Mouse (Mus musculus) small intestine, adult 2 months (tissue): ENCODE results near the gene Sdhaf1. TPM values are rescaled to one million over a fixed set of nuclear protein-coding genes. Genes with fewer than 3 reads are reported as not detected.

Source experiments
- H3K27ac ChIP-seq: fragments of 200-500 bp; 2 replicates; pipeline ENCODE4 v1.5.1; 2012; ENCODE audit warnings: low read depth, low read length, control low read depth, inconsistent platforms; ENCODE audit not compliant: insufficient read depth
- H3K27me3 ChIP-seq: fragments of 200-500 bp; 2 replicates; pipeline ENCODE4 v1.6.1; 2012; ENCODE audit warnings: mild to moderate bottlenecking, moderate library complexity, low read length, inconsistent platforms; ENCODE audit not compliant: control insufficient read depth, insufficient read depth
- H3K36me3 ChIP-seq: fragments of 200-500 bp; 2 replicates; pipeline ENCODE4 v1.6.1; 2012; ENCODE audit warnings: mild to moderate bottlenecking, low read length, control low read depth, inconsistent platforms; ENCODE audit not compliant: control insufficient read depth, insufficient read depth
- H3K4me1 ChIP-seq: fragments of 200-500 bp; 2 replicates; pipeline ENCODE4 v1.6.1; 2012; ENCODE audit warnings: low read length, inconsistent platforms, mixed read lengths; ENCODE audit not compliant: control insufficient read depth, insufficient read depth, insufficient read length
- H3K4me3 ChIP-seq: fragments of 200-500 bp; 2 replicates; pipeline ENCODE4 v1.5.1; 2012; ENCODE audit warnings: low read depth, mild to moderate bottlenecking, control low read depth, inconsistent platforms, low read length, moderate library complexity
- CTCF ChIP-seq: fragments of 200-500 bp; IDR thresholded peaks from 2 replicates; pipeline ENCODE4 v1.5.1; 2012; ENCODE audit warnings: low read depth, mild to moderate bottlenecking, control low read depth, inconsistent platforms, low read length, moderate library complexity, mixed read lengths; ENCODE audit not compliant: insufficient replicate concordance, insufficient read length; ENCODE audit errors: extremely low read depth
- POLR2A ChIP-seq: fragments of 200-500 bp; IDR thresholded peaks from 2 replicates; pipeline ENCODE4 v1.6.1; 2012; ENCODE audit warnings: low read depth, mild to moderate bottlenecking, control low read depth, inconsistent platforms, low read length, moderate library complexity
- WGBS: fragments of 180-500 bp; shearing (Covaris S2); methylation state at CpG from one replicate; pipeline ENCODE4 v1.1.7; 2018; 5-methylcytosine and 5-hydroxymethylcytosine counted together
- polyA plus RNA-seq: library from polyadenylated mRNA; depleted of rRNA; stranded (reverse); fragments of >200 nt; gene quantifications from 2 replicates; pipeline ENCODE4 v1.2.3, GENCODE M21; 2012

The Sdhaf1 gene
- polyA plus RNA-seq, 1 experiment = 23.4 TPM

- Histone ChIP-seq H3K36me3 (peaks cover 4% of the 10 kb centered on the region; the same call in 1 of the 2 replicates), H3K4me3 (peak within 1 kb of the TSS; percentile 78), H3K27ac (peak within 1 kb of the TSS; percentile 31), H3K27me3 (no peaks in the 10 kb centered on the region), H3K4me1 (peaks cover 13% of the 10 kb centered on the region)
- WGBS = 6% methylated on average over 27 of the region's 27 CpGs
- TF ChIP-seq POLR2A (peak; percentile 58; the same call in 1 of the 2 replicates), CTCF (peak; percentile 14; the same call in 1 of the 2 replicates)
Measured at GRCm38 (mm10) chr7:30308076-30309005, 15.4 kb downstream of the Sdhaf1 start, which contains the start of gene Alkbh6. TSS of gene Alkbh6 (plus strand) at chr7:30308717.

GRCm38 (mm10) chr7:30306083-30306779 is 17.5 kb downstream of the Sdhaf1 start:
- Histone ChIP-seq H3K27me3 (no peaks in the 10 kb centered on the region), H3K4me3 (no peak overlapping the region), H3K27ac (no peak overlapping the region), H3K36me3 (no peaks in the 10 kb centered on the region), H3K4me1 (peaks cover 13% of the 10 kb centered on the region)
- 82% methylated on average over 16 of the region's 16 CpGs for whole genome bisulfite sequencing
- no peak for TF ChIP-seq POLR2A
- no peak for TF ChIP-seq CTCF

DNA sequence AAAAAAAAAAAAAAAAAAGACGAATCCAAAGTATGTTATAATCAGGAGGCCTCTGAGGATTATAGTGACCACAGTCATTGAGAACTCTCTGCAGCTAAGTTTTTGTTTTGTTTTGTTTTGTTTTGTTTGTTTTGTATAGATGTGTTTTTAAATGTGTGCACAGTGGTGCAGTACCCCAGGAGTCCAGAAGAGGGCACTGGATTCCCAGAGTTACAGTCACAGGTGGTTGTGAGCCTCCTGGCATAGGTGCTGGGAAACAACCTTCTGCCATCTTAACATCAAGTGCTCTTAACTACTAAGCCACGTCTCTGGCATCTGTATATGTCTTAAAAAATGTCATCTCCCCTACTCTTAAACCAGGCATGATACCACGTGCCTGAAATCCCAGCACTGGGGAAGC is 22.8 kb downstream of the Sdhaf1 start:
- TF ChIP-seq CTCF (peak; percentile 69; the same call in 1 of the 2 replicates), POLR2A (no peak)
- no peak overlapping the region for H3K4me3 ChIP-seq
- no peaks in the 10 kb centered on the region for H3K27me3 ChIP-seq
- H3K27ac ChIP-seq = no peak overlapping the region
- no peaks in the 10 kb centered on the region for H3K4me1 ChIP-seq
- 41% methylated on average over 3 of the region's 3 CpGs for WGBS
- H3K36me3 ChIP-seq = no peaks in the 10 kb centered on the region

DNA sequence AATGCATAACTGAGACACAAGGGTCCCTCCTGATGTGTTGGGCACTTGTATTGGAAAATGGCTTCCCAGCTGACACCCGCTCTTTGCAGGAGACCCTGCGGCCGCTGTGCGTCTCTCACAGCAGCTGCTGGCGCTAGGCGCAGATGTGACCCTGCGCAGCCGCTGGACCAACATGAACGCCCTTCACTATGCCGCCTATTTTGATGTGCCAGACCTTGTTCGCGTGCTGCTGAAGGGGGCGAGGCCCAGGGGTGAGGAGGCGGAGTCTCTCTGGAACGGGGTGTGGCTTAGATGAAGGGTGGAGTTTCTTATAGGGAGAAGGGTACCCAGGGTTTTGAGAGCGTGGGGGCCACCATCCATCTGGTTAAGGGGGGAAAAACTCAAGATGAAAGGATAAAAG is 26.4 kb downstream of the Sdhaf1 start:
- WGBS = 80% methylated on average over 16 of the region's 16 CpGs
- Histone ChIP-seq H3K4me3 (no peak overlapping the region), H3K27ac (no peak overlapping the region), H3K4me1 (no peaks in the 10 kb centered on the region), H3K36me3 (no peaks in the 10 kb centered on the region), H3K27me3 (no peaks in the 10 kb centered on the region)
- TF ChIP-seq POLR2A (no peak), CTCF (no peak)

DNA sequence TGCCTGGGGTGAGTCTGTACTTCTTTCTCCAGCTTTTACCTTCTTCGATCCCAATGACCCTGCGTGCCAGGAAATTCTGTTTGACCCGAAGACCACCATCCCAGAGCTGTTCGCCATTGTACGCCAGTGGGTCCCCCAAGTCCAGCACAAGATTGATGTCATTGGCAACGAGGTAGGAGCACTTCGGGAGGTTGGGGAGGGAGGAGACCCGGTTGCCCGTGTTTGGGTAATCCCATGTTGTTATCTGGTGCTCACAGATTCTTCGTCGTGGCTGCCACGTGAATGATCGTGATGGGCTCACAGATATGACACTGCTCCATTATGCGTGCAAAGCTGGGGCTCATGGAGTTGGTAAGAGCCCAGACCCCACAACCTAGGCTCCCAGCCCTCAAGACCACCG is 26.9 kb downstream of the Sdhaf1 start:
- Histone ChIP-seq H3K27ac (no peak overlapping the region), H3K27me3 (peaks cover under 1% of the 10 kb centered on the region; the same call in 1 of the 2 replicates), H3K36me3 (no peaks in the 10 kb centered on the region), H3K4me3 (no peak overlapping the region), H3K4me1 (no peaks in the 10 kb centered on the region)
- 87% methylated on average over 15 of the region's 15 CpGs for WGBS
- TF ChIP-seq POLR2A (no peak), CTCF (no peak)

DNA sequence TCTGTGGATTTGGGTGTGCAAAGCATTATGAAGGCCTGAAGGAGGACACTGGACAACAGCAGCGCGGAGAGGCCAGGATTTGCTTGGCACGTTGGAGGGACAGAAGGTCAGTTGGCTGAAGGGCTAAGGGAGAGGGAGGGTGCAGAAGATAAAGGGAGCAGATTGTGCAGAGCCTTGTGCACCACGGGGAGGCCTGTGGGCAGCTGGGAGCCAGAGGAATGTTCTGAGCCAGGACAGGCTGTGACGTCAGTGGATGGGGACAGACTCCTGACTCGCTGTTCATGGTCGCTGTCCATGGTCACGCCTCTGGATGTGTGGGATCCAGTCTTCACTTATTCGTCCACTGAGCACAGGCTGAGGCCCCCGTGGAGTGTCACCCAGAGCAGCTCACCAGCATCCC is 28.6 kb downstream of the Sdhaf1 start:
- H3K4me3 ChIP-seq = no peak overlapping the region
- H3K27ac ChIP-seq = no peak overlapping the region
- no peaks in the 10 kb centered on the region for H3K36me3 ChIP-seq
- WGBS = 36% methylated on average over 10 of the region's 10 CpGs
- H3K4me1 ChIP-seq = no peaks in the 10 kb centered on the region
- no peak for TF ChIP-seq CTCF
- no peak for TF ChIP-seq POLR2A
- peaks cover 6% of the 10 kb centered on the region; the same call in 1 of the 2 replicates for H3K27me3 ChIP-seq

GRCm38 (mm10) chr7:30294296-30294695 is 29.4 kb downstream of the Sdhaf1 start:
- no peak overlapping the region for H3K4me3 ChIP-seq
- H3K36me3 ChIP-seq = no peaks in the 10 kb centered on the region
- WGBS = 68% methylated on average over 5 of the region's 5 CpGs
- no peak for TF ChIP-seq POLR2A
- TF ChIP-seq CTCF = no peak
- H3K27me3 ChIP-seq = peaks cover 6% of the 10 kb centered on the region; the same call in 1 of the 2 replicates
- no peak overlapping the region for H3K27ac ChIP-seq
- H3K4me1 ChIP-seq = no peaks in the 10 kb centered on the region
